Mouse (Mus musculus) olfactory bulb, adult 2 months (tissue): Measurements from ENCODE around the gene Mettl2. TPM values are rescaled to one million over a fixed set of nuclear protein-coding genes. Genes with fewer than 3 reads are reported as not detected.
A peak's percentile ranks its signal among the peaks of the same experiment; 100 is the strongest.
"Not testable (repeated sequence)": the region's sequence is repeated elsewhere in the genome, so short reads cannot be mapped to it uniquely, and the experiment has no call there.

Source experiments
- H3K27ac ChIP-seq: fragments of 200-500 bp; 2 replicates; pipeline ENCODE4 v1.5.1; 2012; ENCODE audit warnings: low read depth, low read length; ENCODE audit not compliant: insufficient read depth
- H3K4me1 ChIP-seq: fragments of 200-500 bp; 2 replicates; pipeline ENCODE4 v1.6.1; 2012; ENCODE audit warnings: low read length; ENCODE audit not compliant: control insufficient read depth, insufficient read depth
- H3K4me3 ChIP-seq: fragments of 200-500 bp; 2 replicates; pipeline ENCODE4 v1.5.1; 2012; ENCODE audit warnings: mild to moderate bottlenecking, low read depth, low read length, moderate library complexity; ENCODE audit not compliant: insufficient read depth
- CTCF ChIP-seq: fragments of 200-500 bp; IDR thresholded peaks from 2 replicates; pipeline ENCODE4 v1.5.1; 2012; ENCODE audit warnings: low read depth, mild to moderate bottlenecking, low read length, moderate library complexity; ENCODE audit not compliant: insufficient read depth
- POLR2A ChIP-seq: fragments of 200-500 bp; IDR thresholded peaks from 2 replicates; pipeline ENCODE4 v1.6.1; 2012; ENCODE audit warnings: mild to moderate bottlenecking, low read depth, low read length, moderate library complexity; ENCODE audit not compliant: insufficient read depth
- WGBS: fragments of 180-500 bp; shearing (Covaris S2); methylation state at CpG from one replicate; pipeline ENCODE4 v1.1.7; 2018; 5-methylcytosine and 5-hydroxymethylcytosine counted together
- polyA plus RNA-seq: library from polyadenylated mRNA; stranded (reverse); fragments of >200 nt; gene quantifications from 2 replicates; pipeline ENCODE4 v1.2.4, GENCODE M21; 2012; ENCODE audit warnings: low replicate concordance; ENCODE audit not compliant: missing spikeins, insufficient read depth, insufficient read length

Gene Mettl2
- polyA plus RNA-seq = not detected in 2 replicates

GRCm38 (mm10) chr11:105125735-105126519 lies at the start of gene Mettl2:
Gene Mettl2 (plus strand): TSS chr11:105126425.
- TF ChIP-seq POLR2A (peak; percentile 43; the same call in 1 of the 2 replicates), CTCF (no peak)
- no peak within 1 kb of the TSS for H3K27ac ChIP-seq

GRCm38 (mm10) chr11:105112448-105112847 lies 13.8 kb upstream of the Mettl2 start:
- WGBS = 62% methylated on average over 22 of the region's 22 CpGs
- H3K27ac ChIP-seq, H3K4me1 ChIP-seq, H3K4me3 ChIP-seq: not testable (repeated sequence)

More at GRCm38 (mm10) chr11:105125735-105126519, at the start of gene Mettl2:
- no peaks in the 10 kb centered on the region; the same call in 1 of the 2 replicates for H3K4me1 ChIP-seq
- WGBS = under 1% methylated on average over 35 of the region's 38 CpGs
- peak within 1 kb of the TSS; percentile 81 for H3K4me3 ChIP-seq

DNA sequence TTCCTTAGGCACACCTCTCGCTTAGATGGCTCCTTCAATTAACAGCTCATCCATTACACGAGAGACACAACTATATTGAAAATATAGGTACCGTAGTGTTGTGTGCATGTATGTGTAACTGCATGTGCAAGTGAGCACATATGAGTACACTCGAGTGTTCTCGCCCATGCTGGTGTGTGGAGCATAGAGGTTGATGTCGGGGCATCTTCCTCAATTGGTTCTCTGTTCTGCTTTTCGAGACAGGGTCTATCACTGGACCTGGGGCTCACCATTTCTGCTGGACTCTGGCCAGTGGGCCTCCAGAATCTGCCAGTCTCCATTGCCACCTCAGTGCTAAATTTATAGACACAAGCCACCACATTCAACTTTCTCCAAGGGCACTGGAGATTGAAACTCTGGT lies 8.4 kb upstream of the Mettl2 start:
- WGBS = 90% methylated on average over 7 of the region's 7 CpGs
- H3K27ac ChIP-seq = no peak overlapping the region
- no peaks in the 10 kb centered on the region for H3K4me1 ChIP-seq
- no peak overlapping the region for H3K4me3 ChIP-seq
- TF ChIP-seq CTCF (no peak), POLR2A (no peak)

DNA sequence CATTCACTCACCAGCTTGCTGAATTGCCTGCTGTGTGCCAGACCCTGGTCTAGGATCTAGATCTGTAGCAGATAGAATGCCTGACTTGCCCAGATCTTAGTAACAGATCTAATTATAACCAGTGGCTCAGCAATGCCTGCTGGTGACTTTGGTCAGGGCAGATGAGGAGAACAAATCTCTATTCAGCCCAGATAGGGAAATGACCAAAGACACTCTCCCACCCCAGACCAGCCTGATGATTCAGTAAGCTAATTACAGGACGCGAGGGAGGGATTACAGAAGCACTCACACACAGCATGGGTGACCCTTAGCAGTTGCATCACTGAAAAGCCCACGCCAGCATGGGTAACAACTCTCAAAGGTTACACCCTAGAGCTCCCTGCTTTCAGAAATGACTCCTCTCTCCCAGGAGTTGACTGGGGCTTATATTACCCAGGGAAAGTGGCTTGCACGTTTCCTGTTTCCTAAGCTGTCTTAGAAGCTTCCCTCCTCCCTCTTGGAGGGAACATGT lies 5.6 kb upstream of the Mettl2 start:
- no peak overlapping the region for H3K4me3 ChIP-seq
- no peaks in the 10 kb centered on the region for H3K4me1 ChIP-seq
- 18% methylated on average over 4 of the region's 4 CpGs for WGBS
- TF ChIP-seq CTCF (no peak), POLR2A (no peak)
- no peak overlapping the region for H3K27ac ChIP-seq

GRCm38 (mm10) chr11:105121792-105122191 lies 4.4 kb upstream of the Mettl2 start:
- 75% methylated on average over 5 of the region's 5 CpGs for WGBS
- not testable (repeated sequence) for H3K4me1 ChIP-seq, H3K4me3 ChIP-seq, H3K27ac ChIP-seq

DNA sequence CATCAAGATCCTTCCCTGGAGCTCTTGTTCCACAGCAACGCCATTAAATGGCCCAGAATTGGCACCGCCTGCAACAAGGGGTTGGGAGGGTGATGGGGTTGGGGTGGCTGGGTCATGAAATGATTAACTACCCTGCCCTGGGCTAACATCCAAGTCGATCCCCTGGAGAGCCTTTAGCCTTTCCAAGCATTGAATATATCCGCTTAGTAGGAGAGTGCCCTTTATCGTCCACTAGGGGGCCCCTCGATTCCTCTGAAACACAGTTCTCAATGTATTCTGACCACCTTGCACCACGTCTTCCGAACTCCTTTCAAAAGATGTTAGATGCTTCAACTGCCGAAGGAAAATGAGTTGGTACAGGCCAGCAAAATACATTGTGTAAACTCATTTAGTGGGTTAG lies 2.2 kb upstream of the Mettl2 start:
- Histone ChIP-seq H3K27ac (no peak overlapping the region), H3K4me1 (no peaks in the 10 kb centered on the region; the same call in 1 of the 2 replicates), H3K4me3 (no peak overlapping the region)
- TF ChIP-seq CTCF (0 out of 2 replicates have a peak, but pooled peaks have one; percentile 14), POLR2A (no peak)
- 4% methylated on average over 9 of the region's 9 CpGs for WGBS

- H3K4me3 ChIP-seq = peak overlapping the region; percentile 81
- H3K27ac ChIP-seq = no peak overlapping the region
- under 1% methylated on average over 49 of the region's 49 CpGs for WGBS
- TF ChIP-seq POLR2A (no peak), CTCF (no peak)
- H3K4me1 ChIP-seq = no peaks in the 10 kb centered on the region; the same call in 1 of the 2 replicates
Measured at GRCm38 (mm10) chr11:105126520-105127029, 350 bp downstream of the Mettl2 start.

- H3K4me1 ChIP-seq = no peaks in the 10 kb centered on the region
- 93% methylated on average over 7 of the region's 7 CpGs for WGBS
- H3K27ac ChIP-seq = no peak overlapping the region
- H3K4me3 ChIP-seq = no peak overlapping the region
- TF ChIP-seq CTCF (no peak), POLR2A (no peak)
Measured at GRCm38 (mm10) chr11:105135692-105136091, 9.5 kb downstream of the Mettl2 start.

GRCm38 (mm10) chr11:105137255-105137654 lies 11.0 kb downstream of the Mettl2 start:
- 92% methylated on average over 2 of the region's 2 CpGs for WGBS
- H3K4me3 ChIP-seq, H3K27ac ChIP-seq, H3K4me1 ChIP-seq: not testable (repeated sequence)

- not testable (repeated sequence) for H3K4me1 ChIP-seq, H3K4me3 ChIP-seq, H3K27ac ChIP-seq
- 91% methylated on average over 8 of the region's 8 CpGs for WGBS
Measured at GRCm38 (mm10) chr11:105140512-105140911, 14.3 kb downstream of the Mettl2 start.
